Mouse (Mus musculus) forebrain, embryonic 10.5 days (tissue): ENCODE measurements around the gene Sh3glb2. TPM values are rescaled to one million over a fixed set of nuclear protein-coding genes. Genes with fewer than 3 reads are reported as not detected.

ENCODE experiments used
- DNase-seq: peaks from one replicate; pipeline ENCODE4 v3.0.0-alpha.2; 2017; ENCODE audit warnings: low spot score; ENCODE audit errors: extremely low spot score
- H3K27ac ChIP-seq: fragments of 300-500 bp; sonication (generic); 2 replicates; pipeline ENCODE4 v1.5.1; 2016; ENCODE audit warnings: mild to moderate bottlenecking
- H3K27me3 ChIP-seq: fragments of 300-500 bp; sonication (generic); 2 replicates; pipeline ENCODE4 v1.6.1; 2016; ENCODE audit warnings: mild to moderate bottlenecking; ENCODE audit not compliant: poor library complexity, severe bottlenecking
- H3K36me3 ChIP-seq: fragments of 300-500 bp; sonication (generic); replicated peaks from 2 replicates; pipeline ENCODE4 v1.6.1; 2016; ENCODE audit warnings: mild to moderate bottlenecking, moderate library complexity
- H3K4me1 ChIP-seq: fragments of 300-500 bp; sonication (generic); 2 replicates; pipeline ENCODE4 v1.6.1; 2016
- H3K4me3 ChIP-seq: fragments of 300-500 bp; sonication (generic); 2 replicates; pipeline ENCODE4 v1.5.1; 2016; ENCODE audit warnings: mild to moderate bottlenecking, moderate library complexity
- H3K9me3 ChIP-seq: fragments of 300-500 bp; sonication (generic); 2 replicates; pipeline ENCODE4 v1.6.1; 2016; ENCODE audit warnings: mild to moderate bottlenecking, moderate library complexity
- WGBS: fragments of 180-500 bp; shearing (Covaris S2); methylation state at CpG from one replicate; pipeline ENCODE4 v1.1.7; 2016; 5-methylcytosine and 5-hydroxymethylcytosine counted together
- polyA plus RNA-seq: library from polyadenylated mRNA; unstranded; fragments of >200 nt; fragmentation: Nextera tagmentation; extraction: Ambion mirVana; gene quantifications from 2 replicates; pipeline ENCODE4 v1.2.1, GENCODE M21; 2016

Sh3glb2 gene
- polyA plus RNA-seq, 1 experiment from 2014 or later = 76.9 TPM

- peaks cover 66% of the 10 kb centered on the region for H3K36me3 ChIP-seq
These were observed 36.6 kb upstream of the Sh3glb2 start for GRCm38 (mm10) chr2:30395757-30396156.

GRCm38 (mm10) chr2:30393370-30393656 is 34.2 kb upstream of the Sh3glb2 start:
- Histone ChIP-seq H3K4me3 (peak overlapping the region; percentile 88), H3K27me3 (no peaks in the 10 kb centered on the region), H3K27ac (peak overlapping the region; percentile 91), H3K4me1 (peaks cover 40% of the 10 kb centered on the region), H3K36me3 (peaks cover 44% of the 10 kb centered on the region), H3K9me3 (no peaks in the 10 kb centered on the region)
- 63% methylated on average over 1 of the region's 1 CpGs for WGBS
- DNase-seq = no peak

More at GRCm38 (mm10) chr2:30395757-30396156, 36.6 kb upstream of the Sh3glb2 start:
- Histone ChIP-seq H3K4me1 (peaks cover 62% of the 10 kb centered on the region), H3K27ac (no peak overlapping the region), H3K27me3 (no peaks in the 10 kb centered on the region), H3K9me3 (no peaks in the 10 kb centered on the region), H3K4me3 (no peak overlapping the region)
- DNase-seq = no peak
- WGBS = 91% methylated on average over 7 of the region's 7 CpGs

GRCm38 (mm10) chr2:30392577-30393369 is 33.6 kb upstream of the Sh3glb2 start:
- Histone ChIP-seq H3K9me3 (no peaks in the 10 kb centered on the region), H3K36me3 (peaks cover 38% of the 10 kb centered on the region), H3K4me1 (peaks cover 35% of the 10 kb centered on the region), H3K27ac (peak overlapping the region; percentile 91), H3K4me3 (peak overlapping the region; percentile 88), H3K27me3 (no peaks in the 10 kb centered on the region)
- 1% methylated on average over 54 of the region's 54 CpGs for WGBS
- peak; percentile 91 for DNase-seq

- peak; percentile 98 for DNase-seq
- Histone ChIP-seq H3K27me3 (no peaks in the 10 kb centered on the region), H3K4me3 (peak within 1 kb of the TSS; percentile 88), H3K9me3 (no peaks in the 10 kb centered on the region), H3K4me1 (peaks cover 31% of the 10 kb centered on the region), H3K36me3 (peaks cover 32% of the 10 kb centered on the region), H3K27ac (peak within 1 kb of the TSS; percentile 91)
- WGBS = under 1% methylated on average over 40 of the region's 40 CpGs
These were observed 33.0 kb upstream of the Sh3glb2 start, which contains the start of gene Dolpp1 for GRCm38 (mm10) chr2:30392114-30392576. TSS of gene Dolpp1 (plus strand) at chr2:30392254.

GRCm38 (mm10) chr2:30389000-30389399 is 29.9 kb upstream of the Sh3glb2 start:
- Histone ChIP-seq H3K36me3 (peaks cover 23% of the 10 kb centered on the region), H3K9me3 (no peaks in the 10 kb centered on the region), H3K27ac (no peak overlapping the region), H3K4me1 (peaks cover 27% of the 10 kb centered on the region), H3K4me3 (no peak overlapping the region), H3K27me3 (no peaks in the 10 kb centered on the region)
- DNase-seq = no peak
- WGBS = 97% methylated on average over 2 of the region's 2 CpGs

GRCm38 (mm10) chr2:30386913-30387312 is 27.8 kb upstream of the Sh3glb2 start:
- 90% methylated on average over 9 of the region's 9 CpGs for WGBS
- H3K27me3 ChIP-seq = no peaks in the 10 kb centered on the region
- H3K27ac ChIP-seq = no peak overlapping the region
- H3K4me1 ChIP-seq = peaks cover 14% of the 10 kb centered on the region
- DNase-seq = no peak
- no peaks in the 10 kb centered on the region for H3K9me3 ChIP-seq
- no peak overlapping the region for H3K4me3 ChIP-seq
- H3K36me3 ChIP-seq = peaks cover 39% of the 10 kb centered on the region

GRCm38 (mm10) chr2:30385591-30385990 is 26.5 kb upstream of the Sh3glb2 start:
- Histone ChIP-seq H3K36me3 (peaks cover 53% of the 10 kb centered on the region), H3K27ac (no peak overlapping the region), H3K4me3 (no peak overlapping the region), H3K4me1 (peaks cover 1% of the 10 kb centered on the region; the same call in 1 of the 2 replicates), H3K9me3 (no peaks in the 10 kb centered on the region), H3K27me3 (no peaks in the 10 kb centered on the region)
- no peak for DNase-seq
- 91% methylated on average over 4 of the region's 4 CpGs for WGBS

- Histone ChIP-seq H3K27me3 (no peaks in the 10 kb centered on the region), H3K36me3 (peaks cover 60% of the 10 kb centered on the region), H3K27ac (no peak overlapping the region), H3K4me3 (0 out of 2 replicates have a peak overlapping the region, but pooled peaks have one; percentile 5), H3K9me3 (no peaks in the 10 kb centered on the region), H3K4me1 (no peaks in the 10 kb centered on the region)
- DNase-seq = no peak
- 86% methylated on average over 5 of the region's 5 CpGs for WGBS
These were observed 25.7 kb upstream of the Sh3glb2 start for GRCm38 (mm10) chr2:30384814-30385213.

- Histone ChIP-seq H3K4me1 (no peaks in the 10 kb centered on the region), H3K9me3 (no peaks in the 10 kb centered on the region), H3K36me3 (peaks cover 94% of the 10 kb centered on the region), H3K27me3 (no peaks in the 10 kb centered on the region), H3K4me3 (no peak overlapping the region), H3K27ac (peak overlapping the region; percentile 48; the same call in 1 of the 2 replicates)
- DNase-seq = no peak
- 93% methylated on average over 4 of the region's 4 CpGs for WGBS
These were observed 22.2 kb upstream of the Sh3glb2 start for GRCm38 (mm10) chr2:30381377-30381725.

- no peaks in the 10 kb centered on the region for H3K9me3 ChIP-seq
- H3K4me3 ChIP-seq = no peak overlapping the region
- no peaks in the 10 kb centered on the region for H3K27me3 ChIP-seq
- peaks cover 99% of the 10 kb centered on the region for H3K36me3 ChIP-seq
- DNase-seq = no peak
- H3K4me1 ChIP-seq = no peaks in the 10 kb centered on the region
- 93% methylated on average over 10 of the region's 10 CpGs for WGBS
- peak overlapping the region; percentile 48; the same call in 1 of the 2 replicates for H3K27ac ChIP-seq
These were observed 21.6 kb upstream of the Sh3glb2 start for GRCm38 (mm10) chr2:30380564-30381376.

GRCm38 (mm10) chr2:30379307-30379706 is 20.2 kb upstream of the Sh3glb2 start:
- Histone ChIP-seq H3K27ac (no peak overlapping the region), H3K4me3 (no peak overlapping the region), H3K4me1 (no peaks in the 10 kb centered on the region), H3K9me3 (no peaks in the 10 kb centered on the region), H3K36me3 (peaks cover 97% of the 10 kb centered on the region), H3K27me3 (no peaks in the 10 kb centered on the region)
- 94% methylated on average over 7 of the region's 7 CpGs for WGBS
- no peak for DNase-seq

- Histone ChIP-seq H3K4me1 (no peaks in the 10 kb centered on the region), H3K9me3 (no peaks in the 10 kb centered on the region), H3K4me3 (no peak overlapping the region), H3K36me3 (peaks cover 97% of the 10 kb centered on the region), H3K27me3 (no peaks in the 10 kb centered on the region), H3K27ac (no peak overlapping the region)
- no peak for DNase-seq
- WGBS = 93% methylated on average over 5 of the region's 5 CpGs
These were observed 18.6 kb upstream of the Sh3glb2 start for GRCm38 (mm10) chr2:30377721-30378120.

- no peaks in the 10 kb centered on the region for H3K9me3 ChIP-seq
- WGBS = 93% methylated on average over 10 of the region's 10 CpGs
These were observed 16.8 kb upstream of the Sh3glb2 start for GRCm38 (mm10) chr2:30375893-30376292.

More at GRCm38 (mm10) chr2:30375893-30376292, 16.8 kb upstream of the Sh3glb2 start:
- no peak for DNase-seq
- peaks cover 97% of the 10 kb centered on the region for H3K36me3 ChIP-seq
- no peak overlapping the region for H3K27ac ChIP-seq
- H3K4me1 ChIP-seq = no peaks in the 10 kb centered on the region
- H3K4me3 ChIP-seq = no peak overlapping the region
- H3K27me3 ChIP-seq = no peaks in the 10 kb centered on the region
